Mouse (Mus musculus): Measurements from ENCODE around the gene Nt5c2. TPM values are rescaled to one million over a fixed set of nuclear protein-coding genes. Genes with fewer than 3 reads are reported as not detected.

Gene Nt5c2
- 61.2 and 67.5 TPM in 2 replicates for polyA plus RNA-seq (2015; fragmentation: Nextera tagmentation; extraction: Ambion mirVana)

DNA sequence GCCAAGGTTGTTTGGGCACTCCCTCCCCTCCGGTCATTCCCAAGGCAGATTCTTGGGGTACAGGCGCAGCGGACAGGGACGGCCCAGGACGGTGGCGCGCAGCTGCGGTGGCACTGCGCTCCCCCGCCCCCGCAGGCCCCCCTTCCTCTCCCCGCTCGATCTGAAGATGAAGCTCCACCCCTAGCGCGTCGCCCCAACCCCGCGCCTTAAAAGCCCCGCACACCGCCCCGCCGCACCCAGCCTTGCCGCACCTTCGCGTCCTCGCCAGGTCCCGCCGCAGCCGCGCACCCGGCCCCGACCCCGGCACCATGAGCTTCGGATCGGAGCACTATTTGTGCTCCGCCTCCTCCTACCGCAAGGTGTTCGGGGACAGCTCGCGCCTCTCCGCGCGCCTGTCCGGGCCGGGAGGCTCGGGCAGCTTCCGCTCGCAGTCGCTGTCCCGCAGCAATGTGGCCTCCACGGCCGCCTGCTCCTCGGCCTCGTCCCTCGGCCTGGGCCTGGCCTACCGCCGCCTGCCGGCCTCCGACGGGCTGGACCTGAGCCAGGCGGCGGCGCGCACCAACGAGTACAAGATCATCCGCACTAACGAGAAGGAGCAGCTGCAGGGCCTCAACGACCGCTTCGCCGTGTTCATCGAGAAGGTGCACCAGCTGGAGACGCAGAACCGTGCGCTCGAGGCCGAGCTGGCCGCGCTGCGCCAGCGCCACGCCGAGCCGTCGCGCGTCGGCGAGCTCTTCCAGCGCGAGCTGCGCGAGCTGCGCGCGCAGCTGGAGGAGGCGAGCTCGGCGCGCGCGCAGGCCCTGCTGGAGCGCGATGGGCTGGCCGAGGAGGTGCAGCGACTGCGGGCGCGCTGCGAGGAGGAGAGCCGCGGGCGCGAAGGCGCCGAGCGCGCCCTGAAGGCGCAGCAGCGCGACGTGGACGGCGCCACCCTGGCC lies at the start of gene Nt5c2, which contains the start of gene Ina:
Gene Nt5c2 (minus strand): TSS at position 707 of the 935 bp plus-strand sequence.
Gene Ina (plus strand): TSS at position 252 of the 935 bp plus-strand sequence.

DNA sequence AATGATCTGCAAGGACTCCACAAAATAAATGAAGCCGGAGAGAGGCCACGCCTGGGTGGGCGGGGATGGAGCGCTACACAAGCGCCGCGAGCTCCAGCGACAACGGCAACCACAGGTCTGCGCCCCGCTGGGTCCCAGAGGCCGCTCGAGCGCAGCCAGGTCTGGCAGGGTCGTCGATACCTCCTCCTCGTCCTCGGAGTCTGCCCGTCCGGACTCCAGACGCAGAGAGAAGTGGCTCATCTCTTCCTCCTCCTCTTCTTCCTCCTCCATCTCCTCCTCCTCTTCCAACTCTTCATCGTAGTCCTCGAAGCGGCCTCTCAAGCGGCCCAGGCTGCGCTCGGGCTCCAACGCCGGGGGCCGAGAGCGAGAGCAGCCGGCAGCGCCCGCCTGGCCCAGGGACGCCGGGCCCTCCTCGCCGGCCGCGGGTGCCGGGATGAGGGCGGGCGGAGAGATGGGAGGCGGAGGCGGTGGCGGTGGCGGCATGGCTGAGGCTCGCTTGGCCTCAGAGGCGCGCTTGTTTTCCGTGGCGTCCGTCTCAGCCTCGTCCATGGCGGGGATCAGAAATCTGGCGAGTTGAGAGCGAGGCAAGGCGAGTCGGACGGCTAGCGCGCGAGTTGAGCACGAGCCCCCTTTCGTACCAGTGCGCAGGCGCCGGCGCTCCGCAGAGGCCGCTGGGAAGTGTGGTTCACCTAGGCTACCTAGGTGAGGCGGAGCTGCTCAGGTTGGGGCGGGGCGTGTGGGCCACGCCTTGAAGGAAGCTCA lies 35.5 kb upstream of the Nt5c2 start, which contains the start of gene Pcgf6:
Gene Pcgf6 (minus strand): TSS at position 636 of the 762 bp plus-strand sequence.

Other genes starting within 250 kb of the Nt5c2 start
- 0.11 and 0.17 TPM in 2 replicates for gene Ina, start 455 bp downstream of the Nt5c2 start, polyA plus RNA-seq (2015; fragmentation: Nextera tagmentation; extraction: Ambion mirVana)
- 4.3 and 5.2 TPM in 2 replicates for gene Pcgf6, start 35.8 kb upstream of the Nt5c2 start, polyA plus RNA-seq (2015; fragmentation: Nextera tagmentation; extraction: Ambion mirVana)
- 1.8 and 1.9 TPM in 2 replicates for gene Taf5, start 52.6 kb upstream of the Nt5c2 start, polyA plus RNA-seq (2015; fragmentation: Nextera tagmentation; extraction: Ambion mirVana)
- gene Usmg5, start 75.5 kb upstream of the Nt5c2 start, polyA plus RNA-seq (2015; fragmentation: Nextera tagmentation; extraction: Ambion mirVana), result 2,727 and 2,888 TPM in 2 replicates
- gene Pdcd11, start 75.6 kb upstream of the Nt5c2 start, polyA plus RNA-seq (2015; fragmentation: Nextera tagmentation; extraction: Ambion mirVana), result 3.4 and 3.9 TPM in 2 replicates
- gene Calhm2, start 123.1 kb upstream of the Nt5c2 start, polyA plus RNA-seq (2015; fragmentation: Nextera tagmentation; extraction: Ambion mirVana), result 4.4 and 4.6 TPM in 2 replicates
- not detected in 2 replicates for gene Calhm1, start 129.1 kb upstream of the Nt5c2 start, polyA plus RNA-seq (2015; fragmentation: Nextera tagmentation; extraction: Ambion mirVana)
- gene Calhm3, start 142.6 kb upstream of the Nt5c2 start, polyA plus RNA-seq (2015; fragmentation: Nextera tagmentation; extraction: Ambion mirVana), result not detected in 2 replicates
- 14.5 and 16.1 TPM in 2 replicates for gene Neurl1a, start 163.7 kb upstream of the Nt5c2 start, polyA plus RNA-seq (2015; fragmentation: Nextera tagmentation; extraction: Ambion mirVana)

Data from skeletal muscle tissue, postnatal 0 days (tissue).